Mouse (Mus musculus) embryonic facial prominence, embryonic 11.5 days (tissue): ENCODE results near the gene Rab44. TPM values are rescaled to one million over a fixed set of nuclear protein-coding genes. Genes with fewer than 3 reads are reported as not detected.

ENCODE experiments used
- ATAC-seq: fragments of 200-750 bp; cut with Nextera tagmentation; replicated peaks from 2 replicates; pipeline ENCODE4 v1.8.0; 2017; ENCODE audit warnings: low read depth; ENCODE audit not compliant: insufficient number of reproducible peaks, low FRiP score, low TSS enrichment
- DNase-seq: peaks from one replicate; pipeline ENCODE4 v3.0.0-alpha.2; 2015; ENCODE audit warnings: low spot score
- H3K27ac ChIP-seq: fragments of 300-500 bp; sonication (generic); replicated peaks from 2 replicates; pipeline ENCODE4 v1.5.1; 2014; ENCODE audit warnings: mild to moderate bottlenecking, low read depth, low read length, control low read depth
- H3K27me3 ChIP-seq: fragments of 300-500 bp; sonication (generic); 2 replicates; pipeline ENCODE4 v1.6.1; 2014; ENCODE audit warnings: mild to moderate bottlenecking, low read length, moderate library complexity, mixed read lengths; ENCODE audit not compliant: control insufficient read depth, insufficient read depth
- H3K36me3 ChIP-seq: fragments of 300-500 bp; sonication (generic); replicated peaks from 2 replicates; pipeline ENCODE4 v1.6.1; 2014; ENCODE audit warnings: low read depth, mild to moderate bottlenecking, low read length, moderate library complexity, mixed read lengths; ENCODE audit not compliant: control insufficient read depth, insufficient read depth
- H3K4me1 ChIP-seq: fragments of 300-500 bp; sonication (generic); 2 replicates; pipeline ENCODE4 v1.6.1; 2014; ENCODE audit warnings: low read length, mixed read lengths; ENCODE audit not compliant: control insufficient read depth, insufficient read depth
- H3K4me2 ChIP-seq: fragments of 300-500 bp; sonication (generic); 2 replicates; pipeline ENCODE4 v1.6.1; 2014; ENCODE audit warnings: low read depth, mild to moderate bottlenecking, control low read depth, low read length, moderate library complexity
- H3K4me3 ChIP-seq: fragments of 300-500 bp; sonication (generic); 2 replicates; pipeline ENCODE4 v1.5.1; 2014; ENCODE audit warnings: low read depth, low read length, control low read depth
- H3K9ac ChIP-seq: fragments of 300-500 bp; sonication (generic); replicated peaks from 2 replicates; pipeline ENCODE4 v1.6.1; 2014; ENCODE audit warnings: mild to moderate bottlenecking, control low read depth, low read length
- H3K9me3 ChIP-seq: fragments of 300-500 bp; sonication (generic); replicated peaks from 2 replicates; pipeline ENCODE4 v1.6.1; 2016; ENCODE audit warnings: mild to moderate bottlenecking, low read length, inconsistent platforms, mixed read lengths; ENCODE audit not compliant: control insufficient read depth
- WGBS: fragments of 180-500 bp; shearing (Covaris S2); extraction: QIAGEN DNeasy Blood & Tissue Kit; methylation state at CpG from one replicate; pipeline ENCODE4 v1.1.7; 2014; 5-methylcytosine and 5-hydroxymethylcytosine counted together
- polyA plus RNA-seq: library from polyadenylated mRNA; unstranded; fragments of >200 nt; fragmentation: Nextera tagmentation; extraction: Ambion mirVana; gene quantifications from 2 replicates; pipeline ENCODE4 v1.2.1, GENCODE M21; 2014

The Rab44 gene
- polyA plus RNA-seq, 1 experiment from 2014 or later: 0.66 TPM

- Histone ChIP-seq H3K4me2 (no peak overlapping the region), H3K27ac (no peak overlapping the region), H3K27me3 (no peaks in the 10 kb centered on the region), H3K4me1 (0 out of 2 replicates have a peak, but pooled peaks cover 3% of the 10 kb centered on the region), H3K36me3 (no peaks in the 10 kb centered on the region), H3K4me3 (no peak overlapping the region), H3K9me3 (no peaks in the 10 kb centered on the region), H3K9ac (no peak overlapping the region)
- 21% methylated on average over 7 of the region's 7 CpGs for WGBS
- peak; percentile 61 for DNase-seq
- ATAC-seq: no peak
These were observed 71.6 kb downstream of the Rab44 start for GRCm38 (mm10) chr17:29185376-29186046.

DNA sequence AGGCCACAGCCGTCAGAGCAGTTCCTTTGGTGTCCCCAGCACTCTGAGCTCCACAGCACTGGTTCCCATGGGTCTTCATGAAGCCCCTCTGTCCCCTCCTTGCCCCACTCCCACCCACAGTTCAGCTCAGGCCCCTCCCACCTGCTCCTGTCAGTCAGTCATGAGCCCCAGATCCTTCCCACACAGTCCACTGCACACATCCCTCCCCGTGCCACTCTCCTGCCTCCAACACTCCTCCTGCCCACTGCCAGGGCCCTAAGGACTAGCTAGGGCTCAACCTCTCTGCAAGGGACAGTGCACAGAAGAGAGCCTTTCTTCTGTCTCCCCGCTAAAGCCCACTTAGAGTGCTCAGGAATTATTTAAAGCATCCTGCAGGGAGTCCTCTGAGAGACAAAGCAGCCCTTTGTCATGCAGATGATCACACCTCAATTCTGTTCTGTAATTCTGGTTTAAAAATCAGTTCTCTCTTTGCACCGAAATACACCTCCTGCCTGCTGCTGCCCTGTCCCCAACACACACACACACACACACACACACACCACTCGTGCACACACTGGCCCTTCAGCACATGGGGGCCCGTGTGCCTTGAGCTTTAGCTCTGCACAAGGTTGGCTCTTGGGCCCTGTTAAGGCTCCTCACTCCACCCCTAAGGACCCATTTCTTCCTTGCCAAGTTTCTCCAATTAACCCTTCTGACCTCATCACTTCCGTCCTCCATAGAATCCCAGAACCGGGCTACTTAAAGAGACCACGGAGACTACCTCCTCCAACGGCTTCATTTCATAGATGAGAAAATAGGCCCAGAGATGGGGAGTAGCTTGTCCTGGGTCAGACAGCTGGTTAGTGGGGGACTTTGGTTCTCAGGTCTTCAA, 73.3 kb downstream of the Rab44 start:
- H3K4me3 ChIP-seq: no peak overlapping the region
- H3K4me1 ChIP-seq: 0 out of 2 replicates have a peak, but pooled peaks cover 3% of the 10 kb centered on the region
- H3K9me3 ChIP-seq: no peaks in the 10 kb centered on the region
- no peak overlapping the region for H3K9ac ChIP-seq
- DNase-seq (no peak), ATAC-seq (no peak)
- H3K27me3 ChIP-seq: no peaks in the 10 kb centered on the region
- H3K36me3 ChIP-seq: no peaks in the 10 kb centered on the region
- WGBS: 12% methylated on average over 10 of the region's 10 CpGs
- no peak overlapping the region for H3K4me2 ChIP-seq
- no peak overlapping the region for H3K27ac ChIP-seq

DNA sequence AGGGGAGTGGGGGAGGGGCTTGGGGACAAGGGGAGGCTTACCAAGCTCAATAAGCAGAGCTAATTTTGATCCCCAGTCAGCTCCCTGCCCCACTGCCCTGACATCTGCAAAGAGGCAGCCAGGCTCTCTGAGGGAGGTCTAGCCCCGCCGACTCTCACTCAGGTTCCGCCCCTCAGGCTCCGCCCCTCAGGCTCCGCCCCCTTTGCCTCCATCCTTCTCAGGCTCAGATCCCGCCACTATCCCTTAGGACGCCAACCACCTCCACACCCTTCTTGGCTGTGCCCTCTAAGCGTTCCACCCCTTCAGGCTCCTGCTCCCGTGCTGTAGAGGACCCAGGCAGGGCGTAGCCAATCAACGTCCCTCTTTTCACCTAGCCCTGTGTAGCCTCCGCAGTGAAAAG, 75.0 kb downstream of the Rab44 start:
- peak; percentile 50; the same call in 1 of the 2 replicates for ATAC-seq
- Histone ChIP-seq H3K36me3 (no peaks in the 10 kb centered on the region), H3K4me3 (no peak overlapping the region), H3K9me3 (no peaks in the 10 kb centered on the region), H3K4me2 (peak overlapping the region; percentile 6; the same call in 1 of the 2 replicates), H3K4me1 (0 out of 2 replicates have a peak, but pooled peaks cover 3% of the 10 kb centered on the region), H3K27me3 (no peaks in the 10 kb centered on the region), H3K27ac (no peak overlapping the region), H3K9ac (no peak overlapping the region)
- WGBS: 2% methylated on average over 12 of the region's 12 CpGs
- peak; percentile 81 for DNase-seq

- H3K4me1 ChIP-seq: no peaks in the 10 kb centered on the region; the same call in 1 of the 2 replicates
- no peak overlapping the region for H3K27ac ChIP-seq
- 14% methylated on average over 4 of the region's 4 CpGs for WGBS
- H3K27me3 ChIP-seq: no peaks in the 10 kb centered on the region
- H3K4me2 ChIP-seq: no peak overlapping the region
- no peaks in the 10 kb centered on the region for H3K36me3 ChIP-seq
- H3K4me3 ChIP-seq: no peak overlapping the region
- ATAC-seq (no peak), DNase-seq (no peak)
- no peak overlapping the region for H3K9ac ChIP-seq
- H3K9me3 ChIP-seq: no peaks in the 10 kb centered on the region
These were observed 81.6 kb downstream of the Rab44 start for GRCm38 (mm10) chr17:29195579-29195978.

Other genes with a start within 250 kb of the Rab44 start
- gene 4930539E08Rik, start 198.8 kb upstream of the Rab44 start, polyA plus RNA-seq: 0.13 and 0.46 TPM in 2 replicates
- gene Pxt1, start 170.3 kb upstream of the Rab44 start, polyA plus RNA-seq: not detected in 2 replicates
- 109 and 110 TPM in 2 replicates for gene Kctd20, start 162.2 kb upstream of the Rab44 start, polyA plus RNA-seq
- gene Stk38, start 106.2 kb upstream of the Rab44 start, polyA plus RNA-seq: 121 and 127 TPM in 2 replicates
- gene Srsf3, start 81.5 kb upstream of the Rab44 start, polyA plus RNA-seq: 937 and 1,031 TPM in 2 replicates
- 25.5 TPM in 2 replicates for gene Cdkn1a, start 23.2 kb upstream of the Rab44 start, polyA plus RNA-seq
- gene Cpne5, start 124.0 kb downstream of the Rab44 start, polyA plus RNA-seq: 4.5 TPM in 2 replicates
- 177 and 196 TPM in 2 replicates for gene Ppil1, start 150.0 kb downstream of the Rab44 start, polyA plus RNA-seq
- 55.1 and 55.4 TPM in 2 replicates for gene BC004004, start 154.6 kb downstream of the Rab44 start, polyA plus RNA-seq
- 0.32 and 0.56 TPM in 2 replicates for gene Pi16, start 203.5 kb downstream of the Rab44 start, polyA plus RNA-seq
- 370 and 382 TPM in 2 replicates for gene Mtch1, start 233.8 kb downstream of the Rab44 start, polyA plus RNA-seq
- 7.0 and 8.6 TPM in 2 replicates for gene Fgd2, start 246.8 kb downstream of the Rab44 start, polyA plus RNA-seq